Mouse (Mus musculus) G1E (cell line): ENCODE results near the gene Fam104a. TPM values are rescaled to one million over a fixed set of nuclear protein-coding genes. Genes with fewer than 3 reads are reported as not detected.

Source experiments
- ATAC-seq: 2 replicates; pipeline ENCODE4 v1.8.0; 2016; ENCODE audit warnings: mild to moderate bottlenecking; ENCODE audit not compliant: insufficient number of reproducible peaks, poor library complexity, low FRiP score, severe bottlenecking; ENCODE audit errors: extremely low read depth
- DNase-seq: peaks from one replicate; pipeline ENCODE4 v3.0.0; 2012; ENCODE audit warnings: low spot score
- H3K27me3 ChIP-seq: 2 replicates; pipeline ENCODE4 v1.6.1; 2012; ENCODE audit warnings: mild to moderate bottlenecking, low read length, inconsistent platforms; ENCODE audit not compliant: insufficient read depth
- H3K36me3 ChIP-seq: replicated peaks from 2 replicates; pipeline ENCODE3; 2012; ENCODE audit warnings: mild to moderate bottlenecking, inconsistent platforms
- H3K4me1 ChIP-seq: 2 replicates; pipeline ENCODE4 v1.6.1; 2012; ENCODE audit warnings: low read depth, low read length, inconsistent platforms, mixed read lengths; ENCODE audit not compliant: insufficient read depth
- H3K4me3 ChIP-seq: 2 replicates; pipeline ENCODE4 v1.5.1; 2012; ENCODE audit warnings: low read depth, mild to moderate bottlenecking, inconsistent platforms, low read length, moderate library complexity, mixed read lengths
- H3K9me3 ChIP-seq: replicated peaks from 2 replicates; pipeline ENCODE4 v1.6.1; 2012; ENCODE audit warnings: inconsistent platforms
- CTCF ChIP-seq: IDR thresholded peaks from 2 replicates; pipeline ENCODE4 v1.5.1; 2012; ENCODE audit warnings: low read depth, low read length, inconsistent platforms, mixed read lengths
- GATA1 ChIP-seq: IDR thresholded peaks from 2 replicates; pipeline ENCODE4 v1.6.1; 2012; ENCODE audit warnings: borderline replicate concordance, low read length, inconsistent platforms, mixed read lengths
- GATA2 ChIP-seq: IDR thresholded peaks from 2 replicates; pipeline ENCODE4 v1.6.1; 2012; ENCODE audit warnings: low read depth, low read length, inconsistent platforms, borderline replicate concordance
- POLR2AphosphoS5 ChIP-seq: IDR thresholded peaks from 2 replicates; pipeline ENCODE4 v1.6.1; 2012; ENCODE audit warnings: low read depth, low read length, inconsistent platforms; ENCODE audit not compliant: insufficient replicate concordance
- TAL1 ChIP-seq: conservative IDR thresholded peaks from 2 replicates; pipeline ENCODE4 v1.6.1; 2012; ENCODE audit warnings: low read depth, low read length, inconsistent platforms, mixed read lengths
- polyA plus RNA-seq: library from polyadenylated mRNA; stranded (reverse); fragments of >175 nt; gene quantifications from 2 replicates; pipeline ENCODE4 v1.2.3, GENCODE M21; 2012
- total RNA-seq, 2 experiments: library from RNA; stranded (forward) in 1 of 2; stranded (reverse) in 1 of 2; fragments of 200-1000 nt in 1 of 2; fragments of >200 nt in 1 of 2; fragmentation: Nextera tagmentation in 1 of 2; gene quantifications; 2 replicates each; pipeline ENCODE4 v1.2.3; 2014 to 2017

Fam104a gene
- total and polyA plus RNA-seq, 3 experiments = 35.9 to 111 (median 43.8) TPM

DNA sequence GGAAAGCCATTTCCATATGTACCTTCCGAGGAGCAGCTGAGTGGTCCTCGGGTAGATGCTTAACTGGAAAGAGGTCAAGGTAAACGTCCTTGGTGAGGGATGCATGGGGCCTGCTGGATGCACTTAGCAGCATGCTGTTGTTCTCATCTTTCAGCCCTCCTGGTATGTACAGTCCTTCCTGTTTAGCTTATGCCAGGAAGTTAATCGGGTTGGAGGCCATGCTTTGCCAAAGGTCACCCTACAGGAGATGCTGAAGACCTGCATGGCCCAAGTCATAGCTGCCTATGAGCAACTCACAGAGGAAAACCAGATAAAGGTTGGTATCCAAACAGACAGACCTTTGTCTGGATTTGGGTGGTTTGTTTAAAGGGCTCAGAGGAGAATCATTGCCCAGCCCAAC lies 26.7 kb downstream of the Fam104a start:
- H3K36me3 ChIP-seq = peaks cover 96% of the 10 kb centered on the region
- DNase-seq (no peak), ATAC-seq (no peak)
- H3K27me3 ChIP-seq = no peaks in the 10 kb centered on the region
- H3K4me3 ChIP-seq = no peak overlapping the region
- H3K4me1 ChIP-seq = peaks cover 22% of the 10 kb centered on the region
- TF ChIP-seq POLR2AphosphoS5 (no peak; the same call in 1 of the 2 replicates), CTCF (no peak), GATA2 (no peak), GATA1 (no peak), TAL1 (no peak)
- H3K9me3 ChIP-seq = no peaks in the 10 kb centered on the region

- H3K36me3 ChIP-seq = peaks cover 96% of the 10 kb centered on the region
- ATAC-seq = no peak
Observed at GRCm38 (mm10) chr11:113656511-113656932, 27.4 kb downstream of the Fam104a start.

DNA sequence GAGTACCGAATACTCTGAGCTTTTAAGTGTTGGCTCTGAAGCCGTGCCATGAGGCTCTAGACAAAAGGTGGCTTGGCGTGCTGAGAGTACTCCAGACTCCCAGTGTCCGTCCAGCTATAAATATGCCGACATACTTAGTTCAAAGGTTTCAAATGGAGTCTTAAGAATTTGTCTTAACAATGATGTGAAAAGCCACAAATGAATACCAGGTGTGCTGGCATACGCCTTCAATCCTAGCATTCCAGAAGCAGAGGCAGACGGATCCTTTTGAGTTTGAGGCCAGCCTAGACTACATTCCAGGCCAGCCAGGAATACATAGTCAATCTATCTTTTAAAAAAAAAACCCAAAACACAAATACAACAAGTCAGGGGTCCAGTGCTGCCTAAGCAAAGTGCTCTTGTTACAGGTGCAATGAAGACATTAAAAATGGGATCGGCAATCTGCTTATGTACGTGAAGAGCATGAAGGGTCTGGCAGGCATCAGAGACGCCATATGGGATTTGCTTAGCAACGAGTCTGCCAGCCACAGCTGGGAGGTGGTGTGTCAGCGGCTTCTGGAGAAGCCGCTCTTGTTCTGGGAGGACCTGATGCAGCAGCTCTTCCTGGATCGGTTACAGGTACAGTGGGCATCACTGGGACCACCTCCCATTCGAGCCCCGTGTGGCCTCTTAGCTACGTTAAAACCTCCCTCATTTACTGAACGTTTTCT lies 29.2 kb downstream of the Fam104a start:
- Histone ChIP-seq H3K36me3 (peaks cover 88% of the 10 kb centered on the region), H3K27me3 (no peaks in the 10 kb centered on the region), H3K4me3 (no peak overlapping the region), H3K9me3 (no peaks in the 10 kb centered on the region), H3K4me1 (peaks cover 34% of the 10 kb centered on the region)
- TF ChIP-seq TAL1 (no peak), GATA1 (no peak), CTCF (no peak), GATA2 (no peak), POLR2AphosphoS5 (no peak)
- DNase-seq (no peak), ATAC-seq (no peak)

More at GRCm38 (mm10) chr11:113656511-113656932, 27.4 kb downstream of the Fam104a start:
- no peak for TF ChIP-seq TAL1
- TF ChIP-seq GATA1 = no peak
- no peak for TF ChIP-seq POLR2AphosphoS5
- no peak for TF ChIP-seq CTCF
- TF ChIP-seq GATA2 = no peak
- no peak overlapping the region for H3K4me3 ChIP-seq
- H3K4me1 ChIP-seq = peaks cover 22% of the 10 kb centered on the region
- H3K27me3 ChIP-seq = no peaks in the 10 kb centered on the region
- no peaks in the 10 kb centered on the region for H3K9me3 ChIP-seq
- DNase-seq = no peak

DNA sequence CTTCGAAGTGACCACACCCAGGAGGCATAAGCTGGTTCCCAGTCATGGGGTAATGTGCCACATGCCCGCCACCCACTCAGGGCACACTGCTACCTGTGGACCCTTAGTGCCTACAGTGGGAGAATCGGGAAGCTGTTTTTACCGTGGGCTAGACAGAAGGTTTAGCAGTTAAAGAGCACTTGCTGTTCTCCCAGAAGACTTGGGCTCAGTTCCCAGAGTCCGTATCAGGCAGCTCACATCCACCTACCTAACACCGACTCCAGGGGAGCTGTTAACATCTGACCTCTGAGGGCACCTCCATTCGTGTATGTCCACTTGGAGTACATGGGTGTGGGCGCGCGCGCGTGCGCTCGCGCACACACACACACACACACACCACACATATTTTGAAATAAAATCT lies 29.9 kb downstream of the Fam104a start:
- Histone ChIP-seq H3K27me3 (no peaks in the 10 kb centered on the region), H3K36me3 (peaks cover 82% of the 10 kb centered on the region), H3K9me3 (no peaks in the 10 kb centered on the region), H3K4me3 (no peak overlapping the region), H3K4me1 (peaks cover 35% of the 10 kb centered on the region)
- TF ChIP-seq POLR2AphosphoS5 = no peak
- no peak for TF ChIP-seq GATA2
- no peak for TF ChIP-seq CTCF
- ATAC-seq = no peak
- DNase-seq = no peak

- H3K4me3 ChIP-seq = no peak overlapping the region
- DNase-seq (no peak), ATAC-seq (no peak)
- H3K27me3 ChIP-seq = peaks cover 3% of the 10 kb centered on the region; the same call in 1 of the 2 replicates
- peaks cover 67% of the 10 kb centered on the region for H3K36me3 ChIP-seq
- no peak for TF ChIP-seq GATA1
- no peak for TF ChIP-seq POLR2AphosphoS5
- TF ChIP-seq GATA2 = no peak
- no peak for TF ChIP-seq CTCF
- no peak for TF ChIP-seq TAL1
- peaks cover 49% of the 10 kb centered on the region for H3K4me1 ChIP-seq
- H3K9me3 ChIP-seq = no peaks in the 10 kb centered on the region
Observed at GRCm38 (mm10) chr11:113652516-113652915, 31.4 kb downstream of the Fam104a start.

- Histone ChIP-seq H3K4me1 (peaks cover 45% of the 10 kb centered on the region), H3K4me3 (peak overlapping the region; percentile 10; the same call in 1 of the 2 replicates), H3K27me3 (peaks cover 3% of the 10 kb centered on the region; the same call in 1 of the 2 replicates), H3K36me3 (peaks cover 61% of the 10 kb centered on the region), H3K9me3 (no peaks in the 10 kb centered on the region)
- DNase-seq (no peak), ATAC-seq (no peak)
- no peak for TF ChIP-seq CTCF
Observed at GRCm38 (mm10) chr11:113651907-113652273, 32.1 kb downstream of the Fam104a start.
